Mouse (Mus musculus) left cerebral cortex, adult 11 months (tissue): Measurements from ENCODE around the gene Grin1.
"Not testable (repeated sequence)": the region's sequence is repeated elsewhere in the genome, so short reads cannot be mapped to it uniquely, and the experiment has no call there.

ENCODE experiments used
- DNase-seq: peaks from one replicate; pipeline ENCODE4 v3.0.0; 2022; ENCODE audit warnings: low spot score

Grin1 gene

DNA sequence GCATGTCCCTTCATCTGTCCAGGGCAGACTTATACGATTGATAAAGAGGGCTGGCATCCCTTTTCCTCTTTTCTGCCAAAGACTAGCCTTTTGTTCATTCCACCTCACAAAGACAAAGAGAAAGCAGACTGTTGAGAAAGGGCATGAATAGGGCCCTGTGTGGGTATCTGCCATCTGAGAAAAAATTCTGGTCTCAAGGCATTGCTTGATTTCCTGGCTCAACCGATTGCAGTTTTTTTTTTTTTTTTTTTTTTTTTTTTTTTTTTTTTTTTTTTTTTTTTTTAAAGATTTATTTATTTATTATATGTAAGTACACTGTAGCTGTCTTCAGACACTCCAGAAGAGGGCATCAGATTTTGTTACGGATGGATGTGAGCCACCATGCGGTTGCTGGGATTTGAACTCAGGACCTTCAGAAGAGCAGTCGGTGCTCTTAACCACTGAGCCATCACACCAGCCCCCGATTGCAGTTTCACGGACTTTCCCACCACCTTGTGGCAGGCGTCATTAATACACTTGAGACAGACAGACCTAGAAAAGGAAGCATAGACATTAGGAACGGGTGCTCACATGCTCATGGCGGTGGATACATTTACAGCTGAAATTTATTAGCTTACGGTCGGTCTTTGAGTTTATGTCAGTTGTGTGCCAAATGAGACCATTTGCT is 62.4 kb downstream of the Grin1 start:
- not testable (repeated sequence) for DNase-seq

DNA sequence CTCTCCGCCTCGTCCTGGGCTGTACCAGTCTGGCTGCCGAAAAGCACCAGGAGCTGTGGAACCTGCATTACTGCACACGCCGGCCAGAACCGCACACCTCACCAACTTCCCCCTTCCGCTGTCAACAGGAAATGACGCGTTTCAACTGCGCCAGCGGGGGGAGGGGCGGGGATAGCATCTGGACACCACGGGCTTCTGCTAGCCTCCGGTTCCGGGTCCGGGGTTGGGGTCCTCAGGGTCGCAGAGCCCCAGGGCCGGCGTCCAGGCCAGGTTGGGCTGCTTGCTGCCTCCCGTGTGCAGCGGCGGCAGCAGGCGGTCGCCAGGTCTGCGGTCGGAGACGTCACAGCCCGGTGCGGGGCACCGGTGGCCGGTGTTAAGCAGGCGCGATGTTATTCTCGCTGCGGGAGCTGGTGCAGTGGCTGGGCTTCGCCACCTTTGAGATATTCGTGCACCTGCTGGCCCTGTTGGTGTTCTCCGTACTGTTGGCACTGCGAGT is 63.7 kb downstream of the Grin1 start, which contains the start of gene Tmem203:
Gene Tmem203, plus strand, starts transcription at position 156 of the 496 bp plus-strand sequence.
- DNase-seq, result no peak

DNA sequence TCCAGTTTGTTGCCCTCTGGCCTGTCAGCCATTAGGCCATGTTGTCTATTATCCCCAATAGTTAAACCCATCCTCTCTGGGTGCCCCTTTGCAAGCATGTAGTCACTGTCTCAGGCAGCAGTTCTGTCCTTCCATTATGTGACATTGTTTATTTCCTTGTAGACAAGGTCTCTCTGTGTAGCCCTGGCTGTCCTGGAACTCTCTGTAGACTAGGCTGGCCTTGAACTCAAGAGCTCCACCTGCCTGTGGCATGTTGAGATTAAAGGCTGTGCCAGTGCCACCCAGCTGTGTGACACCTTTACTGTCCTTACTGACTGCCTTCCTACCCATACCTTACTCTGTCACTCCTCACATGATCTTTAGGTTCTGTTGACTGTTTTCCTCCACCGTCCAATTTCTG is 66.7 kb downstream of the Grin1 start:
- DNase-seq, result no peak

DNA sequence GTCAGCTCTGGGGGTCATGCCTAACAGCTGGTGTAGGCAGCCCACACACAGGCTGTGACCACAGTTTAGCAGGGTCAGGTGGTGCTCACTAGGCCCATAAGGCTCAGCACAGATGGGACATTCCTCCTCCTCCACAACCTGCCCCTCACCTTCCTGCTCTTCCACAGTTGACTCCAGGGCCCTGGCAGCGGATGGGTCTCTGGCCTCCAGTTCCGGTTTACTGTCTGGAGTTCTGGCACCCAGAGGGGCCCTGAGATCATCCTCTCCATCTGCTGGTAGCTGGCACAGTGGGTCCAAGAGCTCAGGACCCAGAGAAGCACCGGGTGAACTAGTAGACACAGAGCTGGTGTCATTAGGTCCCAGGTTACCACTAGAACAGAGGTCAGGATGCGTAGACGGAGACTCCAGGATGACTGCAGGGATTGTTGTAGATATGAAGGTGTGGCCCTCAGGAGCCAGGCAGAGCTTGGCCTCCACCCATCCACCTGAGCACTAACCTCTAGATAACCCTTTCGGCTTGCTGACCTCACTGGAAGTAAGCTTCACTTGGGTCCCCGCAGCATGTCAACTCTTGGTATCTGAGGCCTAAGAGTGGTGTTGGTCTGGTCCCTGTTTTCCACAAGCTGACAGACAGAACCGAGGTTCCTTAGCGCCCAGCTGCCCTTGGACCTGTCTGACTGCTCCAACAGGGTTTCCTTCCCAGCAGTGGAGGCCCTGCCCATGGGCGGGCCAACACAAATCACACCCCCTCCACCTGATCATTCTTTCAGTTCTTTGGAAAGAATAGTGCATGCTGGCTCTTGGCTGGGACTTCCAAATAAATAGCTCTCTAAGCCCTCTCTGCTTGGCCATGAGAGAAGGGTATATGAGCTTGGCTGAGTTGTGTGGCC is 72.6 kb downstream of the Grin1 start, which contains the start of gene AL732309.1:
Gene AL732309.1, minus strand, starts transcription at position 681 of the 890 bp plus-strand sequence.
- no peak for DNase-seq

DNA sequence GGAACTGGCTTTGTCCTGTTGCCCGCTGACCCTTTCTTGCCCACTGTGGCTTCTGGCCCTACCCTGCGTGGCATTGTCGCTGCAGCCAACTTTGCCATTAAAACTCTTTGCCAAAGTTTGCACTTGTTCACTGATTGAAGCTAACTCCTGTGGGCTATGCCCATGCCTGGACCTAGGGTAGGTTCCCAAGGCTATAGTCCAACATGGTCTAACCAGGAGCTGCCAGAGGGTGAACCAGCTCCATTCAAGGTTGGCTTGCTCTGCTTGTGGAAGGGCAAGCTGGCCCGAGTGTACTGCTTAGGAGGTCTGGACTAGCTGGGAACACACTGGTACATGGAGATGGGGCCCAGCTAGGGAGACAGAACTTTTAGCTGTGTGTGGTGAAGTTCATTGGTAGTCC is 74.8 kb downstream of the Grin1 start:
- DNase-seq, result no peak

DNA sequence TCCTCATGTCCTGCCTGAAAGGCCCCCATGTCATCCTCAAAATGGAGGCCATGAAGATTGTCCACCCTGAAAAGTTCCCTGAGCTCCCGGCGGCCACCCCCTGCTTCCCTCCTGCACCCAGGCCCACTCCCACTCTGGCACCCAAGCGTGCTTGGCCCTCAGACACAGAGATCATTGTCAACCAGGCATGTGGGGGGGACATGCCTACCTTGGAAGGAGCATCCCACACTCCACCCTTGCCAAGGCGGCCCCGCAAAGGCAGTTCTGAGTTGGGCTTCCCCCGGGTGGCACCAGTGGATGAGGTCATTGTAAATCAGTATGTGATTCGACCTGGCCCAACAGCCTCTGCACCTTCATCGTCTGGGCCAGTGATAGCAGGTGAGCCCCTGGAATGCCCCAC is 75.6 kb downstream of the Grin1 start:
- no peak for DNase-seq

DNA sequence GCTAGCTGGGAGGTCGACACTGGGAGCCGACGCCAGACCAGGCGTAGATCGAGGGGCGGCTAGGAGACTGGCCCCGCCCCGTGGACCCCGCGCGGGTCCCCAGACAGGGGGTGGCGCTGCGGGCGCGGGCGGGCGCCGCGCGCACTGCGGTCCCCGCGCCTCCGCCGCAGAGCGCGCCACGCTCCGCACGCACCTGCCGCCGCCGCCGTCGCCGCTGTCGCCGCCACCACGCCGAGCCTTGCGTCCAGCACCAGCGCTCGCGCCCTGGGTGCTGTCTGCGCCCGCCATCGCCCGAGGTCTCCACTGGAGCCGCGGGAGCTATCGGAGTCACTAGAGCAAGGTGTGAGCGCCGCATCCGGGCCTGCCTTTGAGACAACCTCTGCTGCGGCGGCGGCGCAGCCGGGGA is 76.9 kb downstream of the Grin1 start, which contains the start of the genes Rnf208 and Cysrt1:
Gene Rnf208, plus strand, starts transcription at position 155 of the 406 bp plus-strand sequence.
Gene Cysrt1, minus strand, starts transcription at position 352 of the 406 bp plus-strand sequence.
- no peak for DNase-seq

DNA sequence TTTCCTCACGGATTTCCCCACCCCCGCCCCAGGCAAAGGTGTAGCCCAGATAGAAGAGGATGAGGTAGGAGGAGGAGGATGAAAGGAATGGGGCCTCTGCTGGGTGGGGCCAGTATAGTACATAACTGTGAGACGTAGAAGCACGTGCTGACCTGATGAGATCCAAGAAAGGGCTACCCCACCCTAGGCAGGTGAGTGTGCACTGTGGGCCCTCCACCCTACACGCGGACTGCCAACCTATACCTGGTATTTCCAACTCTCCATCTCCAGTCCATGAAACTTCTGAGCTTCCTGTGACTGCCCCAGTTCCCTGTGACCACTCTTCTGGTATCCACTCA is 77.6 kb downstream of the Grin1 start:
- no peak for DNase-seq
